Mouse (Mus musculus) forebrain, embryonic 14.5 days (tissue): Measurements from ENCODE around the gene Mbnl2. TPM values are rescaled to one million over a fixed set of nuclear protein-coding genes. Genes with fewer than 3 reads are reported as not detected.

Experiments used
- ATAC-seq: fragments of 200-750 bp; cut with Nextera tagmentation; 2 replicates; pipeline ENCODE4 v1.8.0; 2017; ENCODE audit warnings: mild to moderate bottlenecking, moderate library complexity
- DNase-seq: peaks from one replicate; pipeline ENCODE4 v3.0.0-alpha.2; 2015; ENCODE audit warnings: low spot score
- H3K27ac ChIP-seq: fragments of 300-500 bp; sonication (generic); 2 replicates; pipeline ENCODE4 v1.5.1; 2014; ENCODE audit warnings: low read depth, mild to moderate bottlenecking, control low read depth, low read length, moderate library complexity
- H3K27me3 ChIP-seq: fragments of 300-500 bp; sonication (generic); replicated peaks from 2 replicates; pipeline ENCODE4 v1.6.1; 2014; ENCODE audit warnings: low read length, control low read depth, mixed read lengths; ENCODE audit not compliant: control insufficient read depth, insufficient read depth
- H3K36me3 ChIP-seq: fragments of 300-500 bp; sonication (generic); 2 replicates; pipeline ENCODE4 v1.6.1; 2014; ENCODE audit warnings: low read length, control low read depth; ENCODE audit not compliant: control insufficient read depth, insufficient read depth
- H3K4me1 ChIP-seq: fragments of 300-500 bp; sonication (generic); 2 replicates; pipeline ENCODE4 v1.6.1; 2014; ENCODE audit warnings: antibody characterized with exemption, low read length, control low read depth; ENCODE audit not compliant: control insufficient read depth, insufficient read depth
- H3K4me2 ChIP-seq: fragments of 300-500 bp; sonication (generic); 2 replicates; pipeline ENCODE4 v1.6.1; 2014; ENCODE audit warnings: mild to moderate bottlenecking, control low read depth, low read length
- H3K4me3 ChIP-seq: fragments of 300-500 bp; sonication (generic); 2 replicates; pipeline ENCODE4 v1.5.1; 2014; ENCODE audit warnings: low read depth, low read length, control low read depth
- H3K9ac ChIP-seq: fragments of 300-500 bp; sonication (generic); 2 replicates; pipeline ENCODE4 v1.6.1; 2014; ENCODE audit warnings: mild to moderate bottlenecking, low read length, control low read depth, moderate library complexity
- H3K9me3 ChIP-seq: fragments of 300-500 bp; sonication (generic); replicated peaks from 2 replicates; pipeline ENCODE4 v1.6.1; 2016; ENCODE audit warnings: low read length, control low read depth, mixed read lengths; ENCODE audit not compliant: control insufficient read depth
- WGBS: fragments of 180-500 bp; shearing (Covaris S2); extraction: QIAGEN DNeasy Blood & Tissue Kit; methylation state at CpG from one replicate; pipeline ENCODE4 v1.1.7; 2014; 5-methylcytosine and 5-hydroxymethylcytosine counted together
- polyA plus RNA-seq: library from polyadenylated mRNA; unstranded; fragments of >200 nt; fragmentation: Nextera tagmentation; extraction: Ambion mirVana; gene quantifications from 2 replicates; pipeline ENCODE4 v1.2.1, GENCODE M21; 2014

Mbnl2 gene
- polyA plus RNA-seq, 1 experiment from 2014 or later = 21.6 TPM

GRCm38 (mm10) chr14:120440716-120441115 lies 165.2 kb downstream of the Mbnl2 start:
- Histone ChIP-seq H3K27ac (no peak overlapping the region), H3K9me3 (no peaks in the 10 kb centered on the region), H3K4me1 (no peaks in the 10 kb centered on the region), H3K4me2 (no peak overlapping the region), H3K4me3 (no peak overlapping the region), H3K27me3 (no peaks in the 10 kb centered on the region), H3K36me3 (no peaks in the 10 kb centered on the region), H3K9ac (no peak overlapping the region)
- no peak for DNase-seq
- no peak for ATAC-seq

DNA sequence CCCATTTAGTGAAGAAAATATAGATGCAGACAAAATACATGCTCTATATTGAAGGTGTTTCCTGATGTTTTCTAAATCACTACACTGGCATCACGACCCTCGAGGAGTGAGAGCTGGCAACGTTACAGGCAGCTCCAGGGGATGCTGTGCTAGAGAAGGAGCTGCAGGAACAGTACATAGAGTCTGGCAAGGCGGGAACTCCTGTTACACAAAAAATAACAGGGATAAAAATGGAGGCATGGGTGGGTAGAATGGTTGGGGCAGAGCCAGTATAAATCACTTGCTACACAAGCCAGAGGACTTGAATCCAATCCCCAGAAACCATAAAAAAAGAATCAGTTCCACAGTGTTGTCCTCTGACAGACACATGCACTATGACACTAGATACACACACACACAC lies 165.8 kb downstream of the Mbnl2 start:
- Histone ChIP-seq H3K36me3 (no peaks in the 10 kb centered on the region), H3K4me1 (no peaks in the 10 kb centered on the region), H3K9me3 (no peaks in the 10 kb centered on the region), H3K9ac (no peak overlapping the region), H3K4me2 (no peak overlapping the region), H3K27me3 (no peaks in the 10 kb centered on the region), H3K4me3 (no peak overlapping the region), H3K27ac (no peak overlapping the region)
- DNase-seq (no peak), ATAC-seq (no peak)
- 80% methylated on average over 4 of the region's 4 CpGs for WGBS

- Histone ChIP-seq H3K9me3 (no peaks in the 10 kb centered on the region), H3K27ac (no peak overlapping the region), H3K36me3 (no peaks in the 10 kb centered on the region), H3K9ac (no peak overlapping the region), H3K4me2 (no peak overlapping the region), H3K4me3 (no peak overlapping the region), H3K27me3 (no peaks in the 10 kb centered on the region), H3K4me1 (no peaks in the 10 kb centered on the region)
- no peak for DNase-seq
- no peak for ATAC-seq
- WGBS = 91% methylated on average over 13 of the region's 13 CpGs
Observed at GRCm38 (mm10) chr14:120441836-120442235, 166.4 kb downstream of the Mbnl2 start.

GRCm38 (mm10) chr14:120454221-120454620 lies 178.8 kb downstream of the Mbnl2 start:
- Histone ChIP-seq H3K4me1 (no peaks in the 10 kb centered on the region), H3K27ac (no peak overlapping the region), H3K4me3 (no peak overlapping the region), H3K4me2 (no peak overlapping the region), H3K9me3 (no peaks in the 10 kb centered on the region), H3K9ac (no peak overlapping the region), H3K36me3 (no peaks in the 10 kb centered on the region), H3K27me3 (no peaks in the 10 kb centered on the region)
- ATAC-seq (no peak), DNase-seq (no peak)
- WGBS = 85% methylated on average over 7 of the region's 7 CpGs

DNA sequence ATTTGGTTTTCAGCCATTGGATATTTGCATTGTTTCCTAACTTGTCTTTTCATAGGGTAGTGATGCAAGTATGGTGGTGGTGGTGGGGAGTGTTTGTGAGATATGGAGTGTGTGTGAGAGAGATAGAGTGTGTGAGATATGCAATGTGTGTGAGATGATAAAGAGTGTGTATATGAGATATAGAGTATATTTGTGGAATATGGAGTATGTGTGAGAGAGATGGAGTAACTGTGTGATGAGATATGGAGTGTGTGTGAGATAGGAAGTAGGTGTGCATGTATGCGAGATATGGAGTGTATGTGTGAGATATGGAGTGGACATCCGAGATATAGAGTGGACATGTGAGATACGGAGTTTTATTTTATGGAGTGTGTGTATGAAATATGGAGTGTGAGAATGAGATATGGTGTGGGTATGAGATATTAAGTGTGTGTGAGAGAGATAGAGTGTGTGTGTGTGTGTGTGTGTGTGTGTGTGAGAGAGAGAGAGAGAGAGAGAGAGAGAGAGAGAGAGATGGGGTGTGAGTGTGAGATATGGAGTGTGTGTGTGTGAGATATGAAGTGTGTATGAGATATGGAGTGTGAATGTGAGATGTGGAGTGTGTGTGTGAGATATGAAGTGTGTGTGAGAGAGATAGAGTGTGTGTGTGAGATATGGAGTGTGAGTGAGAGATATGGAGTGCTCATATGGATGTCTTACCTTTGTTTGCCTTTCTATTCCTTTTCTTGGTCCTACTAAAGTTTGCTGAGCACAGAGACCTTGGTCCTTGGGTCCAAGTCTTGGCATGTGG lies 188.7 kb downstream of the Mbnl2 start:
- ATAC-seq = no peak
- no peaks in the 10 kb centered on the region for H3K9me3 ChIP-seq
- H3K4me2 ChIP-seq = no peak overlapping the region

DNA sequence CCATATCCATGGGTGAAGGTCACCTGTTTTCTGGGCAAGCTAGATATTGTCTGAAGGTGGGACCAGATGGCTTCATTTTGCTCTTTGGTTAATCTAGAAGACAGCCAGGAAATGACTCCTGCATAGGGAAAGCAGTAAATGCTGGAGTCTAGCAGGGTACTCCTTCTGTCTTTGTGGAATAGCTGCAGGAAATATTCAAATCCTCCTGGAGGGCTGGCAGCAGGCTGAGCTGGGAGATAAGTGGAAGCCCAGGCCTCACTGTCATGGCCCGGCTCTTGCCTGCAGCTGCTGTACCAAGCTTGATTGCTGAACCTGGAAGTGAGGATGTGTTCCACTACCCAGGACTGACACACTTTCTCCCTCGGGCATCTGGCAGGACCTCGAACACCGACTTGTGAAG lies 191.3 kb downstream of the Mbnl2 start:
- Histone ChIP-seq H3K4me1 (no peaks in the 10 kb centered on the region), H3K4me3 (no peak overlapping the region), H3K27me3 (no peaks in the 10 kb centered on the region), H3K27ac (no peak overlapping the region), H3K36me3 (no peaks in the 10 kb centered on the region), H3K4me2 (no peak overlapping the region), H3K9me3 (no peaks in the 10 kb centered on the region), H3K9ac (no peak overlapping the region)
- WGBS = 95% methylated on average over 4 of the region's 4 CpGs
- no peak for ATAC-seq
- no peak for DNase-seq

More for the DNA sequence above, 188.7 kb downstream of the Mbnl2 start:
- Histone ChIP-seq H3K27ac (no peak overlapping the region), H3K9ac (no peak overlapping the region), H3K4me1 (no peaks in the 10 kb centered on the region), H3K27me3 (no peaks in the 10 kb centered on the region), H3K4me3 (no peak overlapping the region), H3K36me3 (no peaks in the 10 kb centered on the region)
- DNase-seq = no peak
- 96% methylated on average over 3 of the region's 3 CpGs for WGBS

DNA sequence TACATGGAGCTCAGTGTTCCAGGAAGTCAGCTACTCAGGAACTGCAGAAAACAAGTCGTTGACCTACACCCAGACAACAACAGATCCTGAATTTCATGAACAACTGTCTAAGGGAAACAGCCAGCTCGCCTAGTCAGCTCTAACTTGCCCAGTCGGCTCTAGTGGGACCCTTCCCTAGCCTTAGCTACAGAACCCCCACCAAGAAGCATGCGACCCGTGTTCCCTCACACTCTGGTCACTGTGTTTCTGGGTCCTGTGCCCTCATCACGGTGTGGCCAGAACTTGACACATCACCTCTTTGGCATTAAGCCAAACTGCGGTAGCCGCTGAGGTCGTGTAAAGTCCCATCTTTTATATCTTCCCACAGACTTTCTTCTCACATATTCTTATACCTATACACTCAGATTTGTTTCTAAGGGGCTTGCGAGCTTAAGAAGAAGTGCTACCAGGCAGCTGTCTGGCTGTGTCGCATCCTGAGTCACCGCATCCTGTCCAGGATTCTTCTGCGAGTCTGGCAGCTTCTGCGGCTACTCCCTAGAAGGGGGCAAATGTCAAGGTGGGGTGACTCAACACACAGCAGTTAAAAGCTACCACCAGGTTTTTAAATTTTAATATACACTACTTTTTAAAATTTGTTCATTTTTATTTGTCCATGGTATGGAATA lies 193.8 kb downstream of the Mbnl2 start:
- no peak overlapping the region for H3K9ac ChIP-seq
- WGBS = 84% methylated on average over 14 of the region's 14 CpGs
- ATAC-seq (no peak), DNase-seq (no peak)
- no peaks in the 10 kb centered on the region for H3K9me3 ChIP-seq
- H3K27me3 ChIP-seq = no peaks in the 10 kb centered on the region
- no peaks in the 10 kb centered on the region for H3K36me3 ChIP-seq
- no peak overlapping the region for H3K27ac ChIP-seq
- H3K4me2 ChIP-seq = no peak overlapping the region
- no peaks in the 10 kb centered on the region for H3K4me1 ChIP-seq
- H3K4me3 ChIP-seq = no peak overlapping the region

DNA sequence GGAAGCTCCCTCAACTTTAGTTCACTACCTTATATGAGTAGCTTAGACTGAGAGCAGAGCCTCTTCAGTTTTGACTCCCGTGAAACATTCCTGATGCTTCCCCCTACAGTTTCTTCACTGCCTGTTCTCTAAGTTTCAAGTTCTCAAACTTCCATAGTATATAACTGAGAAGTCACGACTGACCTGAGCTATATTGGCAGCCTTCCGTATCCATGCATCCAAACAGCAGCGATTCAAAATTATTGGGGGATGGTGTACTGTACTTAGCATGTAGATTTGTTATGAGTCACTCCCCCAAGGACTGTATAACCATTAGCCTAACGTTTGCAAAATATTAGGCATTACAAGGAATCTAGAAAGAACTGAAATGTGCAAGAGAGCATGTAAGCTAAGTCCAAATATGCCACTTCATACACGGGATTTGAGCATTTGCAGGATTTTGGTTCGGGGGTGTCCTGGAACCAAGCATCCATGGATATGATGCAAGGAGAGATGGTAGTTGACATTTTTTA lies 200.8 kb downstream of the Mbnl2 start:
- H3K9ac ChIP-seq = peak overlapping the region; percentile 78; the same call in 1 of the 2 replicates
- no peak overlapping the region for H3K27ac ChIP-seq
- no peaks in the 10 kb centered on the region for H3K9me3 ChIP-seq
- H3K27me3 ChIP-seq = no peaks in the 10 kb centered on the region
- H3K36me3 ChIP-seq = no peaks in the 10 kb centered on the region
- peaks cover 19% of the 10 kb centered on the region for H3K4me1 ChIP-seq
- no peak for DNase-seq
- peak overlapping the region; percentile 68 for H3K4me2 ChIP-seq
- no peak for ATAC-seq
- H3K4me3 ChIP-seq = 0 out of 2 replicates have a peak overlapping the region, but pooled peaks have one; percentile 79
- 74% methylated on average over 7 of the region's 7 CpGs for WGBS
